In genomic region chr7:4917494-4917893, GRCm38 (mm10) we compare ENCODE assay signal across 22 mouse cellular contexts. TPM values are rescaled to one million over a fixed set of nuclear protein-coding genes. Genes with fewer than 3 reads are reported as not detected.
DNase-seq lines count a peak whose midpoint lies in the region; ATAC-seq lines count a peak whose summit lies in the region.
"Had no signal": no experiment of that assay in that cellular context is flagged by ENCODE, and none has a peak within 500 bp of the region (broad histone marks: within the 10 kb centered on the region; RNA-seq: fewer than 3 reads in every experiment).

No protein-coding gene starts in this region.

- no peak overlapping the region for H3K4me3 ChIP-seq in hindbrain, embryonic 13.5 days
- no peak overlapping the region; the same call in 1 of the 2 replicates for H3K4me3 ChIP-seq in hindbrain, embryonic 12.5 days
- H3K4me3 ChIP-seq in midbrain, embryonic 13.5 days (replicated peaks), result no peak overlapping the region
- no peak overlapping the region for H3K4me3 ChIP-seq in midbrain, embryonic 11.5 days (ENCODE audit: low read depth, low read length)
- H3K4me3 ChIP-seq: heart, embryonic 10.5 days; layer of hippocampus, adult 2 months had no signal

- H3K9me3 ChIP-seq in hindbrain, embryonic 13.5 days, result no peaks in the 10 kb centered on the region
- no peaks in the 10 kb centered on the region for H3K9me3 ChIP-seq in hindbrain, embryonic 12.5 days (replicated peaks)
- H3K9me3 ChIP-seq in midbrain, embryonic 13.5 days, result no peaks in the 10 kb centered on the region
- H3K9me3 ChIP-seq in midbrain, embryonic 11.5 days (ENCODE audit: control insufficient read depth, low read length), result no peaks in the 10 kb centered on the region
- H3K9me3 ChIP-seq: forebrain, embryonic 12.5 days; heart, embryonic 10.5 days had no signal

- H3K27ac ChIP-seq in hindbrain, embryonic 13.5 days, result peak overlapping the region; percentile 99; the same call in 1 of the 2 replicates
- H3K27ac ChIP-seq in hindbrain, embryonic 12.5 days, result no peak overlapping the region
- H3K27ac ChIP-seq in midbrain, embryonic 13.5 days, result no peak overlapping the region
- no peak overlapping the region for H3K27ac ChIP-seq in midbrain, embryonic 11.5 days (ENCODE audit: low read depth, low read length)
- H3K27ac ChIP-seq: heart, embryonic 10.5 days had no signal

- 87% methylated on average over 2 of the region's 2 CpGs for WGBS in hindbrain, embryonic 13.5 days
- WGBS in hindbrain, embryonic 12.5 days, result 100% methylated on average over 2 of the region's 2 CpGs
- WGBS in midbrain, embryonic 13.5 days, result 95% methylated on average over 2 of the region's 2 CpGs
- WGBS in midbrain, embryonic 11.5 days, result 89% methylated on average over 2 of the region's 2 CpGs

- peaks cover 36% of the 10 kb centered on the region for H3K36me3 ChIP-seq in hindbrain, embryonic 13.5 days
- H3K36me3 ChIP-seq in hindbrain, embryonic 12.5 days, result peaks cover 36% of the 10 kb centered on the region
- H3K36me3 ChIP-seq in midbrain, embryonic 13.5 days, result peaks cover 38% of the 10 kb centered on the region
- peaks cover 10% of the 10 kb centered on the region for H3K36me3 ChIP-seq in midbrain, embryonic 11.5 days (ENCODE audit: control insufficient read depth, insufficient read depth, low read length)

- no peaks in the 10 kb centered on the region for H3K27me3 ChIP-seq in hindbrain, embryonic 13.5 days
- H3K27me3 ChIP-seq in hindbrain, embryonic 12.5 days, result no peaks in the 10 kb centered on the region
- H3K27me3 ChIP-seq in midbrain, embryonic 13.5 days, result no peaks in the 10 kb centered on the region
- H3K27me3 ChIP-seq in midbrain, embryonic 11.5 days (ENCODE audit: control insufficient read depth, insufficient read depth, low read length), result no peaks in the 10 kb centered on the region; the same call in 1 of the 2 replicates
- H3K27me3 ChIP-seq: forebrain, embryonic 12.5 days; Patski had no signal

- no peak for ATAC-seq in hindbrain, embryonic 13.5 days (ENCODE audit: low FRiP score)
- no peak for ATAC-seq in hindbrain, embryonic 12.5 days (ENCODE audit: low FRiP score)
- no peak for ATAC-seq in midbrain, embryonic 13.5 days
- no peak for ATAC-seq in midbrain, embryonic 11.5 days (ENCODE audit: low FRiP score)
- ATAC-seq: CD4-positive, CD25-positive, alpha-beta regulatory T cell, adult 4 months; inflammation-experienced regulatory T-cells, adult 6 months; Patski had no signal

- H3K4me2 ChIP-seq in hindbrain, embryonic 13.5 days, result no peak overlapping the region
- no peak overlapping the region for H3K4me2 ChIP-seq in hindbrain, embryonic 12.5 days (replicated peaks)
- H3K4me2 ChIP-seq in midbrain, embryonic 13.5 days (replicated peaks), result no peak overlapping the region; the same call in 1 of the 2 replicates
- no peak overlapping the region for H3K4me2 ChIP-seq in midbrain, embryonic 11.5 days
- H3K4me2 ChIP-seq: liver, embryonic 11.5 days had no signal

- H3K9ac ChIP-seq in hindbrain, embryonic 13.5 days, result peak overlapping the region; percentile 89
- H3K9ac ChIP-seq in hindbrain, embryonic 12.5 days, result no peak overlapping the region
- peak overlapping the region; percentile 84 for H3K9ac ChIP-seq in midbrain, embryonic 13.5 days (replicated peaks)
- H3K9ac ChIP-seq in midbrain, embryonic 11.5 days (ENCODE audit: low read length), result no peak overlapping the region

- peaks cover 50% of the 10 kb centered on the region for H3K4me1 ChIP-seq in hindbrain, embryonic 13.5 days (replicated peaks)
- peaks cover 40% of the 10 kb centered on the region for H3K4me1 ChIP-seq in hindbrain, embryonic 12.5 days
- H3K4me1 ChIP-seq in midbrain, embryonic 13.5 days (replicated peaks), result peaks cover 52% of the 10 kb centered on the region
- peaks cover 30% of the 10 kb centered on the region for H3K4me1 ChIP-seq in midbrain, embryonic 11.5 days (ENCODE audit: control insufficient read depth, insufficient read depth, low read length)

- peak; percentile 52 for DNase-seq in cerebellum, adult 9-11 months
- DNase-seq in cerebellum, postnatal 10 days, result no peak
- no peak for DNase-seq in midbrain, embryonic 11.5 days (ENCODE audit: low spot score, missing footprints)
- DNase-seq in layer of hippocampus, adult 9-10 months (ENCODE audit: low spot score), result no peak
- DNase-seq: cerebellum, postnatal 36 days; gastrocnemius, postnatal 10 days; heart, postnatal 36 days; kidney, adult 2 months; kidney, postnatal 10 days; lung, embryonic 14.5 days; lung, postnatal 36 days; thymus, postnatal 25 days had no signal

RNA-seq across cellular contexts. Expression of gene Zfp628, which starts 2.5 kb away (rescaled TPM):
- 3.6 and 4.9 TPM in 2 replicates for polyA plus RNA-seq in hindbrain, embryonic 13.5 days (2015; fragmentation: Nextera tagmentation; extraction: Ambion mirVana)
- polyA plus RNA-seq in hindbrain, embryonic 12.5 days (2016; fragmentation: Nextera tagmentation; extraction: Ambion mirVana), result 4.3 and 4.8 TPM in 2 replicates
- polyA plus RNA-seq in midbrain, embryonic 13.5 days (2015; fragmentation: Nextera tagmentation; extraction: Ambion mirVana), result 4.3 and 4.4 TPM in 2 replicates
- polyA plus RNA-seq in midbrain, embryonic 11.5 days (2014; fragmentation: Nextera tagmentation; extraction: Ambion mirVana), result 3.5 and 3.8 TPM in 2 replicates

RNA-seq across cellular contexts. Expression of gene Nat14, which starts 4.3 kb away (rescaled TPM):
- polyA plus RNA-seq in hindbrain, embryonic 13.5 days (2015; fragmentation: Nextera tagmentation; extraction: Ambion mirVana), result 25.4 and 27.7 TPM in 2 replicates
- 12.3 and 14.3 TPM in 2 replicates for polyA plus RNA-seq in hindbrain, embryonic 12.5 days (2016; fragmentation: Nextera tagmentation; extraction: Ambion mirVana)
- 29.5 and 31.1 TPM in 2 replicates for polyA plus RNA-seq in midbrain, embryonic 13.5 days (2015; fragmentation: Nextera tagmentation; extraction: Ambion mirVana)
- polyA plus RNA-seq in midbrain, embryonic 11.5 days (2014; fragmentation: Nextera tagmentation; extraction: Ambion mirVana), result 8.0 and 10.4 TPM in 2 replicates

RNA-seq across cellular contexts. Expression of gene Ssc5d, which starts 8.1 kb away (rescaled TPM):
- 0.73 and 1.3 TPM in 2 replicates for polyA plus RNA-seq in hindbrain, embryonic 13.5 days (2015; fragmentation: Nextera tagmentation; extraction: Ambion mirVana)
- 1.6 and 2.2 TPM in 2 replicates for polyA plus RNA-seq in hindbrain, embryonic 12.5 days (2016; fragmentation: Nextera tagmentation; extraction: Ambion mirVana)
- polyA plus RNA-seq in midbrain, embryonic 13.5 days (2015; fragmentation: Nextera tagmentation; extraction: Ambion mirVana), result 0.88 and 0.98 TPM in 2 replicates
- polyA plus RNA-seq in midbrain, embryonic 11.5 days (2014; fragmentation: Nextera tagmentation; extraction: Ambion mirVana), result 1.0 and 1.6 TPM in 2 replicates
- polyA plus RNA-seq: inflammation-experienced regulatory T-cells, adult 6 months had no signal

RNA-seq across cellular contexts. Expression of gene Gm36210, which starts 11.2 kb away (rescaled TPM):
- polyA plus RNA-seq in hindbrain, embryonic 13.5 days (2015; fragmentation: Nextera tagmentation; extraction: Ambion mirVana), result 0.26 and 0.45 TPM in 2 replicates
- not detected in 2 replicates for polyA plus RNA-seq in hindbrain, embryonic 12.5 days (2016; fragmentation: Nextera tagmentation; extraction: Ambion mirVana)
- polyA plus RNA-seq in midbrain, embryonic 13.5 days (2015; fragmentation: Nextera tagmentation; extraction: Ambion mirVana), result 0.31 and 0.32 TPM in 2 replicates
- 0.12 TPM in 1 of 2 replicates, not detected in the other for polyA plus RNA-seq in midbrain, embryonic 11.5 days (2014; fragmentation: Nextera tagmentation; extraction: Ambion mirVana)
- polyA plus RNA-seq: CD4-positive, CD25-positive, alpha-beta regulatory T cell, adult 4 months; inflammation-experienced regulatory T-cells, adult 6 months; lung, embryonic 14.5 days; Patski had no signal

RNA-seq across cellular contexts. Expression of gene Isoc2a, which starts 40.5 kb away (rescaled TPM):
- 0.75 and 0.78 TPM in 2 replicates for polyA plus RNA-seq in hindbrain, embryonic 13.5 days (2015; fragmentation: Nextera tagmentation; extraction: Ambion mirVana)
- polyA plus RNA-seq in hindbrain, embryonic 12.5 days (2016; fragmentation: Nextera tagmentation; extraction: Ambion mirVana), result 0.88 and 1.2 TPM in 2 replicates
- polyA plus RNA-seq in midbrain, embryonic 13.5 days (2015; fragmentation: Nextera tagmentation; extraction: Ambion mirVana), result 0.43 and 0.65 TPM in 2 replicates
- 0.63 and 0.78 TPM in 2 replicates for polyA plus RNA-seq in midbrain, embryonic 11.5 days (2014; fragmentation: Nextera tagmentation; extraction: Ambion mirVana)

Comparison
In these comparisons a context has a peak if more than half of its experiments do, and no peak if none do; other contexts are left out.
1. H3K9ac ChIP-seq: peak in hindbrain, embryonic 13.5 days (single experiment) and midbrain, embryonic 13.5 days (single experiment); none in hindbrain, embryonic 12.5 days (single experiment) and midbrain, embryonic 11.5 days (single experiment).